Mouse (Mus musculus): Measurements from ENCODE around the gene Adam19. TPM values are rescaled to one million over a fixed set of nuclear protein-coding genes. Genes with fewer than 3 reads are reported as not detected.
A peak's percentile ranks its signal among the peaks of the same experiment; 100 is the strongest.
"Not testable (repeated sequence)": the region's sequence is repeated elsewhere in the genome, so short reads cannot be mapped to it uniquely, and the experiment has no call there.

Adam19 gene
- polyA plus RNA-seq, 1 experiment from 2014 or later: 26.8 TPM

GRCm38 (mm10) chr11:46044781-46045180 is 11.0 kb upstream of the Adam19 start:
- Histone ChIP-seq H3K27ac (ENCODE audit: low read length) (no peak overlapping the region), H3K36me3 (ENCODE audit: control insufficient read depth, insufficient read depth, low read length) (no peaks in the 10 kb centered on the region), H3K4me1 (ENCODE audit: control insufficient read depth, insufficient read depth, low read length) (no peaks in the 10 kb centered on the region), H3K27me3 (ENCODE audit: control insufficient read depth, insufficient read depth, low read length) (no peaks in the 10 kb centered on the region), H3K9me3 (ENCODE audit: control insufficient read depth, low read depth, low read length) (no peaks in the 10 kb centered on the region), H3K9ac (replicated peaks; ENCODE audit: low read depth, low read length) (no peak overlapping the region), H3K4me3 (ENCODE audit: low read depth, low read length) (no peak overlapping the region), H3K4me2 (replicated peaks; ENCODE audit: low read depth, low read length) (no peak overlapping the region)
- 94% methylated on average over 5 of the region's 5 CpGs for WGBS
- no peak for ATAC-seq (ENCODE audit: insufficient number of reproducible peaks, insufficient read depth, low FRiP score, low read depth)

GRCm38 (mm10) chr11:46047264-46047663 is 8.5 kb upstream of the Adam19 start:
- H3K27me3 ChIP-seq (ENCODE audit: control insufficient read depth, insufficient read depth, low read length): no peaks in the 10 kb centered on the region
- no peak overlapping the region for H3K9ac ChIP-seq (replicated peaks; ENCODE audit: low read depth, low read length)
- 83% methylated on average over 3 of the region's 3 CpGs for WGBS
- H3K4me3 ChIP-seq (ENCODE audit: low read depth, low read length): no peak overlapping the region
- H3K36me3 ChIP-seq (ENCODE audit: control insufficient read depth, insufficient read depth, low read length): no peaks in the 10 kb centered on the region
- H3K4me2 ChIP-seq (replicated peaks; ENCODE audit: low read depth, low read length): no peak overlapping the region
- ATAC-seq (ENCODE audit: insufficient number of reproducible peaks, insufficient read depth, low FRiP score, low read depth): no peak
- H3K9me3 ChIP-seq (ENCODE audit: control insufficient read depth, low read depth, low read length): no peaks in the 10 kb centered on the region
- no peak overlapping the region for H3K27ac ChIP-seq (ENCODE audit: low read length)
- no peaks in the 10 kb centered on the region for H3K4me1 ChIP-seq (ENCODE audit: control insufficient read depth, insufficient read depth, low read length)

GRCm38 (mm10) chr11:46052105-46052659 is 3.6 kb upstream of the Adam19 start, which contains the start of gene Gm12166:
Gene Gm12166, minus strand, starts transcription at chr11:46052321.
- not testable (repeated sequence) for H3K27me3 ChIP-seq (ENCODE audit: control insufficient read depth, insufficient read depth, low read length); H3K27ac ChIP-seq (ENCODE audit: low read length); H3K36me3 ChIP-seq (ENCODE audit: control insufficient read depth, insufficient read depth, low read length); H3K9me3 ChIP-seq (ENCODE audit: control insufficient read depth, low read depth, low read length); H3K4me1 ChIP-seq (ENCODE audit: control insufficient read depth, insufficient read depth, low read length); H3K4me3 ChIP-seq (ENCODE audit: low read depth, low read length); H3K9ac ChIP-seq (replicated peaks; ENCODE audit: low read depth, low read length); H3K4me2 ChIP-seq (replicated peaks; ENCODE audit: low read depth, low read length); ATAC-seq (ENCODE audit: insufficient number of reproducible peaks, insufficient read depth, low FRiP score, low read depth)
- 36% methylated on average over 19 of the region's 19 CpGs for WGBS

- H3K9ac ChIP-seq (replicated peaks; ENCODE audit: low read depth, low read length); H3K4me2 ChIP-seq (replicated peaks; ENCODE audit: low read depth, low read length); H3K9me3 ChIP-seq (ENCODE audit: control insufficient read depth, low read depth, low read length); ATAC-seq (ENCODE audit: insufficient number of reproducible peaks, insufficient read depth, low FRiP score, low read depth); H3K27me3 ChIP-seq (ENCODE audit: control insufficient read depth, insufficient read depth, low read length); H3K4me3 ChIP-seq (ENCODE audit: low read depth, low read length); H3K27ac ChIP-seq (ENCODE audit: low read length); H3K36me3 ChIP-seq (ENCODE audit: control insufficient read depth, insufficient read depth, low read length): not testable (repeated sequence)
- H3K4me1 ChIP-seq (ENCODE audit: control insufficient read depth, insufficient read depth, low read length): peaks cover 11% of the 10 kb centered on the region; the same call in 1 of the 2 replicates
- 94% methylated on average over 3 of the region's 3 CpGs for WGBS
Observed at GRCm38 (mm10) chr11:46053457-46053856, 2.3 kb upstream of the Adam19 start.

- Histone ChIP-seq H3K4me1 (ENCODE audit: control insufficient read depth, insufficient read depth, low read length) (peaks cover 15% of the 10 kb centered on the region; the same call in 1 of the 2 replicates), H3K36me3 (ENCODE audit: control insufficient read depth, insufficient read depth, low read length) (no peaks in the 10 kb centered on the region), H3K4me3 (ENCODE audit: low read depth, low read length) (no peak overlapping the region), H3K27ac (ENCODE audit: low read length) (no peak overlapping the region), H3K27me3 (ENCODE audit: control insufficient read depth, insufficient read depth, low read length) (no peaks in the 10 kb centered on the region), H3K9ac (replicated peaks; ENCODE audit: low read depth, low read length) (no peak overlapping the region), H3K9me3 (ENCODE audit: control insufficient read depth, low read depth, low read length) (no peaks in the 10 kb centered on the region), H3K4me2 (replicated peaks; ENCODE audit: low read depth, low read length) (no peak overlapping the region)
- 29% methylated on average over 5 of the region's 5 CpGs for WGBS
- ATAC-seq (ENCODE audit: insufficient number of reproducible peaks, insufficient read depth, low FRiP score, low read depth): no peak
Observed at GRCm38 (mm10) chr11:46054311-46054710, 1.5 kb upstream of the Adam19 start.

- 0 out of 2 replicates have a peak, but pooled peaks have one; percentile 33 for ATAC-seq (ENCODE audit: insufficient number of reproducible peaks, insufficient read depth, low FRiP score, low read depth)
- peaks cover 15% of the 10 kb centered on the region; the same call in 1 of the 2 replicates for H3K4me1 ChIP-seq (ENCODE audit: control insufficient read depth, insufficient read depth, low read length)
- H3K4me3 ChIP-seq (ENCODE audit: low read depth, low read length): peak overlapping the region; percentile 55
- no peaks in the 10 kb centered on the region for H3K36me3 ChIP-seq (ENCODE audit: control insufficient read depth, insufficient read depth, low read length)
- 0 out of 2 replicates have a peak overlapping the region, but pooled peaks have one; percentile 76 for H3K9ac ChIP-seq (replicated peaks; ENCODE audit: low read depth, low read length)
- H3K27me3 ChIP-seq (ENCODE audit: control insufficient read depth, insufficient read depth, low read length): no peaks in the 10 kb centered on the region
- H3K4me2 ChIP-seq (replicated peaks; ENCODE audit: low read depth, low read length): peak overlapping the region; percentile 65
- H3K27ac ChIP-seq (ENCODE audit: low read length): peak overlapping the region; percentile 89
- WGBS: 19% methylated on average over 10 of the region's 13 CpGs
- H3K9me3 ChIP-seq (ENCODE audit: control insufficient read depth, low read depth, low read length): no peaks in the 10 kb centered on the region
Observed at GRCm38 (mm10) chr11:46054911-46055895, 589 bp upstream of the Adam19 start.

- Histone ChIP-seq H3K27me3 (ENCODE audit: control insufficient read depth, insufficient read depth, low read length) (no peaks in the 10 kb centered on the region), H3K9me3 (ENCODE audit: control insufficient read depth, low read depth, low read length) (no peaks in the 10 kb centered on the region), H3K4me3 (ENCODE audit: low read depth, low read length) (peak overlapping the region; percentile 55), H3K36me3 (ENCODE audit: control insufficient read depth, insufficient read depth, low read length) (peaks cover 12% of the 10 kb centered on the region; the same call in 1 of the 2 replicates), H3K9ac (replicated peaks; ENCODE audit: low read depth, low read length) (peak overlapping the region; percentile 76), H3K27ac (ENCODE audit: low read length) (peak overlapping the region; percentile 89), H3K4me1 (ENCODE audit: control insufficient read depth, insufficient read depth, low read length) (peaks cover 15% of the 10 kb centered on the region; the same call in 1 of the 2 replicates), H3K4me2 (replicated peaks; ENCODE audit: low read depth, low read length) (peak overlapping the region; percentile 65)
- peak; percentile 38; the same call in 1 of the 2 replicates for ATAC-seq (ENCODE audit: insufficient number of reproducible peaks, insufficient read depth, low FRiP score, low read depth)
- WGBS: 2% methylated on average over 25 of the region's 25 CpGs
Observed at GRCm38 (mm10) chr11:46056770-46057411, 1.1 kb downstream of the Adam19 start.

- Histone ChIP-seq H3K27ac (ENCODE audit: low read length) (peak overlapping the region; percentile 27; the same call in 1 of the 2 replicates), H3K4me1 (ENCODE audit: control insufficient read depth, insufficient read depth, low read length) (peaks cover 15% of the 10 kb centered on the region; the same call in 1 of the 2 replicates), H3K9me3 (ENCODE audit: control insufficient read depth, low read depth, low read length) (no peaks in the 10 kb centered on the region), H3K9ac (replicated peaks; ENCODE audit: low read depth, low read length) (peak overlapping the region; percentile 76; the same call in 1 of the 2 replicates), H3K36me3 (ENCODE audit: control insufficient read depth, insufficient read depth, low read length) (peaks cover 12% of the 10 kb centered on the region; the same call in 1 of the 2 replicates), H3K4me3 (ENCODE audit: low read depth, low read length) (peak overlapping the region; percentile 55), H3K27me3 (ENCODE audit: control insufficient read depth, insufficient read depth, low read length) (no peaks in the 10 kb centered on the region), H3K4me2 (replicated peaks; ENCODE audit: low read depth, low read length) (peak overlapping the region; percentile 65)
- ATAC-seq (ENCODE audit: insufficient number of reproducible peaks, insufficient read depth, low FRiP score, low read depth): no peak
- 34% methylated on average over 9 of the region's 9 CpGs for WGBS
Observed at GRCm38 (mm10) chr11:46058011-46058410, 2.2 kb downstream of the Adam19 start.
